Mouse (Mus musculus) limb, embryonic 14.5 days (tissue): ENCODE results near the gene Ntrk1. TPM values are rescaled to one million over a fixed set of nuclear protein-coding genes. Genes with fewer than 3 reads are reported as not detected.

Source experiments
- ATAC-seq: fragments of 200-750 bp; cut with Nextera tagmentation; 2 replicates; pipeline ENCODE4 v1.8.0; 2017; ENCODE audit warnings: low read depth, moderate number of reproducible peaks, moderate TSS enrichment; ENCODE audit not compliant: low FRiP score
- DNase-seq: peaks from one replicate; pipeline ENCODE4 v3.0.0-alpha.2; 2015; ENCODE audit warnings: low spot score
- H3K27ac ChIP-seq: fragments of 300-500 bp; sonication (generic); replicated peaks from 2 replicates; pipeline ENCODE4 v1.5.1; 2014; ENCODE audit warnings: low read depth, mild to moderate bottlenecking, low read length, moderate library complexity, mixed read lengths
- H3K27me3 ChIP-seq: fragments of 300-500 bp; sonication (generic); 2 replicates; pipeline ENCODE4 v1.6.1; 2014; ENCODE audit warnings: low read length, mixed read lengths; ENCODE audit not compliant: control insufficient read depth, insufficient read depth
- H3K36me3 ChIP-seq: fragments of 300-500 bp; sonication (generic); 2 replicates; pipeline ENCODE4 v1.6.1; 2014; ENCODE audit warnings: mild to moderate bottlenecking, low read length, moderate library complexity, mixed read lengths; ENCODE audit not compliant: control insufficient read depth, insufficient read depth
- H3K4me1 ChIP-seq: fragments of 300-500 bp; sonication (generic); 2 replicates; pipeline ENCODE4 v1.6.1; 2014; ENCODE audit warnings: antibody characterized with exemption, low read length, mixed read lengths; ENCODE audit not compliant: control insufficient read depth, insufficient read depth
- H3K4me2 ChIP-seq: fragments of 300-500 bp; sonication (generic); replicated peaks from 2 replicates; pipeline ENCODE4 v1.6.1; 2014; ENCODE audit warnings: low read depth, mild to moderate bottlenecking, low read length, moderate library complexity; ENCODE audit not compliant: severe bottlenecking
- H3K4me3 ChIP-seq: fragments of 300-500 bp; sonication (generic); replicated peaks from 2 replicates; pipeline ENCODE4 v1.5.1; 2014; ENCODE audit warnings: low read length
- H3K9ac ChIP-seq: fragments of 300-500 bp; sonication (generic); 2 replicates; pipeline ENCODE4 v1.6.1; 2014; ENCODE audit warnings: mild to moderate bottlenecking, low read depth, low read length, moderate library complexity; ENCODE audit not compliant: severe bottlenecking
- H3K9me3 ChIP-seq: fragments of 300-500 bp; sonication (generic); 2 replicates; pipeline ENCODE4 v1.6.1; 2016; ENCODE audit warnings: low read length; ENCODE audit not compliant: control insufficient read depth
- POLR2A ChIP-seq: fragments of 200-500 bp; IDR thresholded peaks from 2 replicates; pipeline ENCODE4 v1.8.0; 2012; ENCODE audit warnings: inconsistent platforms, mild to moderate bottlenecking, moderate library complexity, borderline replicate concordance; ENCODE audit not compliant: insufficient read depth, insufficient read length; ENCODE audit errors: extremely low read depth
- WGBS: fragments of 180-500 bp; shearing (Covaris S2); extraction: QIAGEN DNeasy Blood & Tissue Kit; methylation state at CpG from one replicate; pipeline ENCODE4 v1.1.7; 2014; 5-methylcytosine and 5-hydroxymethylcytosine counted together
- polyA plus RNA-seq, 2 experiments: library from polyadenylated mRNA; depleted of rRNA in 1 of 2; stranded (reverse) in 1 of 2; unstranded in 1 of 2; fragments of >200 nt; fragmentation: Nextera tagmentation in 1 of 2; extraction: Ambion mirVana in 1 of 2; gene quantifications; 2 replicates each; pipeline versions ENCODE4 v1.2.1 to v1.2.3; 2012 to 2014

The Ntrk1 gene
- 2.7 and 3.7 TPM in 2 replicates for polyA plus RNA-seq (2012; rRNA removed)
- polyA plus RNA-seq (2014; fragmentation: Nextera tagmentation; extraction: Ambion mirVana) = 1.3 and 2.1 TPM in 2 replicates

GRCm38 (mm10) chr3:87794922-87795325 is at the start of gene Ntrk1:
Gene Ntrk1, minus strand, starts transcription at chr3:87795162.
- ATAC-seq (peak; percentile 54; the same call in 1 of the 2 replicates), DNase-seq (no peak)
- Histone ChIP-seq H3K36me3 (no peaks in the 10 kb centered on the region), H3K27me3 (peaks cover 74% of the 10 kb centered on the region), H3K9me3 (no peaks in the 10 kb centered on the region), H3K27ac (no peak within 1 kb of the TSS), H3K4me2 (peak within 1 kb of the TSS; percentile 49), H3K9ac (peak within 1 kb of the TSS; percentile 40; the same call in 1 of the 2 replicates), H3K4me1 (peaks cover 20% of the 10 kb centered on the region), H3K4me3 (peak within 1 kb of the TSS; percentile 33)
- WGBS = under 1% methylated on average over 43 of the region's 47 CpGs
- no peak for TF ChIP-seq POLR2A

- Histone ChIP-seq H3K4me3 (no peak overlapping the region), H3K9me3 (no peaks in the 10 kb centered on the region), H3K27ac (no peak overlapping the region), H3K4me2 (no peak overlapping the region), H3K4me1 (no peaks in the 10 kb centered on the region), H3K36me3 (no peaks in the 10 kb centered on the region), H3K27me3 (no peaks in the 10 kb centered on the region), H3K9ac (no peak overlapping the region)
- TF ChIP-seq POLR2A = no peak
- DNase-seq (no peak), ATAC-seq (no peak)
Observed at GRCm38 (mm10) chr3:87840858-87841257, 45.9 kb upstream of the Ntrk1 start.

- ATAC-seq (no peak; the same call in 1 of the 2 replicates), DNase-seq (peak; percentile 69)
- H3K27ac ChIP-seq = no peak overlapping the region
- no peaks in the 10 kb centered on the region for H3K9me3 ChIP-seq
- H3K27me3 ChIP-seq = no peaks in the 10 kb centered on the region
- no peak overlapping the region for H3K4me2 ChIP-seq
- H3K9ac ChIP-seq = no peak overlapping the region
- H3K4me1 ChIP-seq = no peaks in the 10 kb centered on the region
- WGBS = 0% methylated on average over 4 of the region's 4 CpGs
- no peak for TF ChIP-seq POLR2A
- H3K4me3 ChIP-seq = no peak overlapping the region
- H3K36me3 ChIP-seq = no peaks in the 10 kb centered on the region
Observed at GRCm38 (mm10) chr3:87838622-87839021, 43.7 kb upstream of the Ntrk1 start.

GRCm38 (mm10) chr3:87833482-87833881 is 38.5 kb upstream of the Ntrk1 start:
- Histone ChIP-seq H3K27me3 (no peaks in the 10 kb centered on the region), H3K4me3 (no peak overlapping the region), H3K27ac (no peak overlapping the region), H3K36me3 (no peaks in the 10 kb centered on the region), H3K4me1 (no peaks in the 10 kb centered on the region), H3K9ac (no peak overlapping the region), H3K4me2 (no peak overlapping the region), H3K9me3 (no peaks in the 10 kb centered on the region)
- DNase-seq (no peak), ATAC-seq (no peak)
- WGBS = 66% methylated on average over 5 of the region's 5 CpGs
- TF ChIP-seq POLR2A = no peak

- 85% methylated on average over 7 of the region's 7 CpGs for WGBS
- H3K4me1 ChIP-seq = no peaks in the 10 kb centered on the region
- no peak overlapping the region for H3K4me2 ChIP-seq
- H3K4me3 ChIP-seq = no peak overlapping the region
- H3K9me3 ChIP-seq = no peaks in the 10 kb centered on the region
- TF ChIP-seq POLR2A = no peak
- DNase-seq = no peak
- H3K9ac ChIP-seq = no peak overlapping the region
- no peaks in the 10 kb centered on the region for H3K36me3 ChIP-seq
- H3K27me3 ChIP-seq = no peaks in the 10 kb centered on the region
- no peak overlapping the region for H3K27ac ChIP-seq
- no peak for ATAC-seq
Observed at GRCm38 (mm10) chr3:87832109-87832859, 37.3 kb upstream of the Ntrk1 start.
